Mouse (Mus musculus) hindbrain, embryonic 13.5 days (tissue): Measurements from ENCODE around the gene Mtmr12. TPM values are rescaled to one million over a fixed set of nuclear protein-coding genes. Genes with fewer than 3 reads are reported as not detected.

Experiments used
- ATAC-seq: fragments of 200-750 bp; cut with Nextera tagmentation; 2 replicates; pipeline ENCODE4 v1.8.0; 2017; ENCODE audit warnings: moderate TSS enrichment; ENCODE audit not compliant: low FRiP score
- H3K27ac ChIP-seq: fragments of 300-500 bp; sonication (generic); 2 replicates; pipeline ENCODE4 v1.5.1; 2015; ENCODE audit warnings: inconsistent platforms, mild to moderate bottlenecking, moderate library complexity
- H3K27me3 ChIP-seq: fragments of 300-500 bp; sonication (generic); 2 replicates; pipeline ENCODE4 v1.6.1; 2015; ENCODE audit warnings: mild to moderate bottlenecking, inconsistent platforms
- H3K36me3 ChIP-seq: fragments of 300-500 bp; sonication (generic); 2 replicates; pipeline ENCODE4 v1.6.1; 2015; ENCODE audit warnings: mild to moderate bottlenecking, inconsistent platforms
- H3K4me1 ChIP-seq: fragments of 300-500 bp; sonication (generic); replicated peaks from 2 replicates; pipeline ENCODE4 v1.6.1; 2015; ENCODE audit warnings: inconsistent platforms
- H3K4me2 ChIP-seq: fragments of 300-500 bp; sonication (generic); 2 replicates; pipeline ENCODE4 v1.6.1; 2015; ENCODE audit warnings: inconsistent platforms, mild to moderate bottlenecking, moderate library complexity
- H3K4me3 ChIP-seq: fragments of 300-500 bp; sonication (generic); 2 replicates; pipeline ENCODE4 v1.5.1; 2015; ENCODE audit warnings: mild to moderate bottlenecking, inconsistent platforms
- H3K9ac ChIP-seq: fragments of 300-500 bp; sonication (generic); 2 replicates; pipeline ENCODE4 v1.6.1; 2015; ENCODE audit warnings: mild to moderate bottlenecking, inconsistent platforms
- H3K9me3 ChIP-seq: fragments of 300-500 bp; sonication (generic); 2 replicates; pipeline ENCODE4 v1.6.1; 2016; ENCODE audit warnings: inconsistent platforms
- WGBS: fragments of 180-500 bp; shearing (Covaris S2); methylation state at CpG from one replicate; pipeline ENCODE4 v1.1.7; 2015; 5-methylcytosine and 5-hydroxymethylcytosine counted together
- polyA plus RNA-seq: library from polyadenylated mRNA; unstranded; fragments of >200 nt; fragmentation: Nextera tagmentation; extraction: Ambion mirVana; gene quantifications from 2 replicates; pipeline ENCODE4 v1.2.1, GENCODE M21; 2015

The Mtmr12 gene
- polyA plus RNA-seq, 1 experiment from 2014 or later: 7.7 TPM

DNA sequence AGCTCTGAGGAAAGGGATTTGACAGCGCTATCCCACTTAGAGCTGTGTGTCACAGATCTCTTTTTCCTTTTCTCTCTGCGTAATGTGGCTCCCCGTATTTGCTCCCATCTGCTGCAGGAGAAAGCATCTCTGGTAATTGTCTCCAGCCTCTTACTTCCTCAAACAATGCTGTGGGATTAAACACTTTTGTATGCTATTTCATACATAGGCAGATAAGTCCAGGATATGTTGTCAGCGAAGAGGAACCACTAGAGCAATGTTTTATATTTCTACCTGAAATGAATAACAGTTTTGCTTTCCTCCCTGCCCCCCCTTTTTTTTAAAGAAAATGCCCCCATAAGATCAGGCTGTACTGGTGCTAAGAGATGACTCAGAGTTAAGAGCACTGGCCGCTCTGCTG, 103.7 kb downstream of the Mtmr12 start:
- ATAC-seq: no peak
- no peak overlapping the region for H3K4me2 ChIP-seq
- 97% methylated on average over 5 of the region's 5 CpGs for WGBS
- H3K27me3 ChIP-seq: no peaks in the 10 kb centered on the region
- no peak overlapping the region for H3K4me3 ChIP-seq
- H3K36me3 ChIP-seq: no peaks in the 10 kb centered on the region
- H3K4me1 ChIP-seq: no peaks in the 10 kb centered on the region
- no peaks in the 10 kb centered on the region for H3K9me3 ChIP-seq
- H3K9ac ChIP-seq: no peak overlapping the region
- H3K27ac ChIP-seq: no peak overlapping the region

GRCm38 (mm10) chr15:12310676-12311075, 105.8 kb downstream of the Mtmr12 start:
- no peak for ATAC-seq
- no peaks in the 10 kb centered on the region for H3K4me1 ChIP-seq
- H3K9ac ChIP-seq: no peak overlapping the region
- WGBS: 93% methylated on average over 4 of the region's 4 CpGs
- H3K9me3 ChIP-seq: no peaks in the 10 kb centered on the region
- no peak overlapping the region for H3K27ac ChIP-seq
- H3K27me3 ChIP-seq: no peaks in the 10 kb centered on the region
- H3K36me3 ChIP-seq: no peaks in the 10 kb centered on the region
- no peak overlapping the region for H3K4me3 ChIP-seq
- H3K4me2 ChIP-seq: no peak overlapping the region

GRCm38 (mm10) chr15:12311465-12311864, 106.6 kb downstream of the Mtmr12 start:
- ATAC-seq: no peak
- no peak overlapping the region for H3K9ac ChIP-seq
- no peak overlapping the region for H3K27ac ChIP-seq
- no peaks in the 10 kb centered on the region for H3K9me3 ChIP-seq
- no peaks in the 10 kb centered on the region for H3K27me3 ChIP-seq
- WGBS: 89% methylated on average over 7 of the region's 7 CpGs
- H3K4me2 ChIP-seq: no peak overlapping the region
- H3K4me3 ChIP-seq: no peak overlapping the region
- no peaks in the 10 kb centered on the region for H3K36me3 ChIP-seq
- H3K4me1 ChIP-seq: no peaks in the 10 kb centered on the region

DNA sequence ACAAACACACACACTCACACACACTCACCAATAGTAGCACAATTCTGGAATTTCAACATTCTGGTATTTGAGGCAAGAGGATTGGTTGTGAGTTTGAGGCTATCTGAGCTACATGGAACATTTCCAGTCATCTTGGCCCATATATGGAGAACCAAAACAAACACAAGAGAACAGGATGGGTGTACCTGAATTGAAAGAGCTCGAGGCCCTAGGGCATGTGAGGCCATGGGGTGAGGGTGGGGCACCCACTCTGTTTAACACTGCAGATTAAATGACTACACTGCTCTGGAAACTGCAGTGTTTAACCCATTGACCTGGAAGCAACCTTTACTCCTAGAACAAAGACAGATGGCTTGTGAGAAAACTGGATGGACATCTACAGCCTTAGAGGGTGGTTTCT, 108.4 kb downstream of the Mtmr12 start:
- 28% methylated on average over 1 of the region's 1 CpGs for WGBS
- Histone ChIP-seq H3K9ac (no peak overlapping the region), H3K9me3 (no peaks in the 10 kb centered on the region), H3K4me3 (no peak overlapping the region), H3K36me3 (no peaks in the 10 kb centered on the region), H3K27me3 (peaks cover 3% of the 10 kb centered on the region; the same call in 1 of the 2 replicates), H3K27ac (no peak overlapping the region), H3K4me2 (no peak overlapping the region), H3K4me1 (no peaks in the 10 kb centered on the region)
- no peak for ATAC-seq

GRCm38 (mm10) chr15:12314584-12314983, 109.8 kb downstream of the Mtmr12 start:
- WGBS: 88% methylated on average over 5 of the region's 5 CpGs
- H3K4me2 ChIP-seq: no peak overlapping the region
- no peaks in the 10 kb centered on the region for H3K36me3 ChIP-seq
- H3K27ac ChIP-seq: no peak overlapping the region
- H3K27me3 ChIP-seq: peaks cover 16% of the 10 kb centered on the region
- H3K9ac ChIP-seq: no peak overlapping the region
- no peak overlapping the region for H3K4me3 ChIP-seq
- ATAC-seq: no peak
- no peaks in the 10 kb centered on the region for H3K9me3 ChIP-seq
- no peaks in the 10 kb centered on the region for H3K4me1 ChIP-seq

GRCm38 (mm10) chr15:12315996-12316395, 111.2 kb downstream of the Mtmr12 start:
- no peaks in the 10 kb centered on the region for H3K36me3 ChIP-seq
- no peak overlapping the region for H3K4me3 ChIP-seq
- no peak overlapping the region for H3K27ac ChIP-seq
- WGBS: 72% methylated on average over 2 of the region's 2 CpGs
- H3K9ac ChIP-seq: no peak overlapping the region
- no peak for ATAC-seq
- H3K9me3 ChIP-seq: no peaks in the 10 kb centered on the region
- no peak overlapping the region for H3K4me2 ChIP-seq
- peaks cover 23% of the 10 kb centered on the region for H3K27me3 ChIP-seq
- peaks cover 6% of the 10 kb centered on the region for H3K4me1 ChIP-seq

DNA sequence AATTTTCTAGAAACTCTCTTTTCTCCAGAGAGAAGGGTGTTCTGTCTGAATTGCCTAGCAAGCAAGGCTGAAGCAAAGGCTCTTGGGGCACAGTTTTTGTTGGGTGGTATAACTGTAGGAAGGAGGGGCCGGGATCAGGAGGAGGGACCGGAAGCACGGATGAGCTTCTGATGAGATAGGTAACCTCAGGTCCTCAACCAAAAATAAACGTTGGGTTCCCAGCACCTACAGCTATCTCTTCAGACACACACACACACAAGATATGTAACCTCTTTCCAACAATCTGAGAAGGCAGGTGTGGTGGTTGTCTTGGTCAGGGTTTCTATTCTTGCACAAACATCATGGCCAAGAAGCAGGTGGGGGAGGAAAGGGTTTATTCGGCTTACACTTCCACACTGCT, 112.5 kb downstream of the Mtmr12 start:
- no peak overlapping the region for H3K9ac ChIP-seq
- 83% methylated on average over 5 of the region's 5 CpGs for WGBS
- ATAC-seq: no peak
- peaks cover 7% of the 10 kb centered on the region for H3K4me1 ChIP-seq
- no peak overlapping the region for H3K4me3 ChIP-seq
- H3K27me3 ChIP-seq: peaks cover 23% of the 10 kb centered on the region
- H3K9me3 ChIP-seq: no peaks in the 10 kb centered on the region
- no peaks in the 10 kb centered on the region for H3K36me3 ChIP-seq
- H3K4me2 ChIP-seq: no peak overlapping the region
- H3K27ac ChIP-seq: no peak overlapping the region

- no peak for ATAC-seq
- Histone ChIP-seq H3K4me3 (no peak overlapping the region), H3K36me3 (no peaks in the 10 kb centered on the region), H3K9me3 (no peaks in the 10 kb centered on the region), H3K4me1 (peaks cover 18% of the 10 kb centered on the region), H3K27me3 (peaks cover 23% of the 10 kb centered on the region), H3K4me2 (no peak overlapping the region), H3K9ac (no peak overlapping the region), H3K27ac (no peak overlapping the region)
- 88% methylated on average over 8 of the region's 8 CpGs for WGBS
Observed at GRCm38 (mm10) chr15:12318451-12318850, 113.6 kb downstream of the Mtmr12 start.

DNA sequence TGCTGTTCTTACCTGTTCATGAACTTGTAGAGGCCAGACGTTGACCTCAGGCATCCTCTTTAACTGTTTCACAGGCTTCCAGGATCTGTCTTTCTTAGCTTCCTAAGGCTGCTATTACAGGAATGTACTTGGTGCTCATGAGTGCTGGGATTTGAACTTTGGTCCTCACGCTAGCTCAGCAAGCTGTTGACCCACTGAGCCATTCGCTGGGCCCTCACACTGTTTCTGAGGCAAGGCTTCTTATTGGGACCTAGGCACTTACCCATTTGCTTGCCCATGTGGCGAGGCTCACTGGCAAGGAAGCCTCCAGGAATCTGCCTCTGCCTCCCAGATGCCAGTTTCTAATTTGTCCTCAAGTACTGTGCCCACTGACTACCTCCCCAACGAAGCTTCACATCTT, 115.1 kb downstream of the Mtmr12 start:
- no peak overlapping the region for H3K9ac ChIP-seq
- H3K9me3 ChIP-seq: no peaks in the 10 kb centered on the region
- H3K4me2 ChIP-seq: peak overlapping the region; percentile 74; the same call in 1 of the 2 replicates
- H3K4me3 ChIP-seq: no peak overlapping the region
- 51% methylated on average over 5 of the region's 5 CpGs for WGBS
- H3K27me3 ChIP-seq: peaks cover 23% of the 10 kb centered on the region
- peaks cover 32% of the 10 kb centered on the region for H3K4me1 ChIP-seq
- no peak overlapping the region for H3K27ac ChIP-seq
- no peaks in the 10 kb centered on the region for H3K36me3 ChIP-seq
- no peak for ATAC-seq

DNA sequence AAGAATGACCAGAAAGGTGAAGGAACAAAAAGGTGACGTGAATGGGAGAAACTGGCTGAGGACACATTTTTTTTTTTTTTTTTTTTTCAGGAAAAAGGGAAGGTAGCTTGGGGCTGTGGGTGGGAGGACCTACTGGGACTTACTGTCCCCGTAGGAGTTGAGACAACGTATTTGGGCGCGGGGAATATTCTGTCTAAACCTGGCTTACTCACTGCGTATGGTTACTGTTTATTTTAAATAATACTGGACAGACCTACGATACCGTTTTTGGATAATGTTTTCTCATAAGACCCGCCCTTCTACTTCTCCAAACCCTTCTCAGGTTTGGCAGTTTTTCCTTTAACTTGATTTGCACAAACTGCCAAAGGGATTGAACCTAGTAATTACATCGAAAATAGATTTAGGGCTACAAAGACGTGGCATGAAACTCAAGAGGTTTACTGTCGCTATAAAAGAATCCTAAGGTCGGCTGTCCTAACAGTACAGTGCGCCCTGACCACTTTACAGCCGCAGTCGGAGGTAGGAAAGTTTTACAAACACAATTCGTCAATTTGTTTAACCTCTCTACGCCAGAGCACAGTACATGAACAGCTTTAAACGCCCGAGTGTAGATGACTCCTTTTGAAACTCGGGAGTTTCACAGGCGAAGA, 115.7 kb downstream of the Mtmr12 start:
- Histone ChIP-seq H3K27me3 (peaks cover 23% of the 10 kb centered on the region), H3K36me3 (no peaks in the 10 kb centered on the region), H3K4me3 (peak overlapping the region; percentile 99), H3K9ac (peak overlapping the region; percentile 94), H3K4me1 (peaks cover 35% of the 10 kb centered on the region), H3K9me3 (no peaks in the 10 kb centered on the region), H3K4me2 (peak overlapping the region; percentile 74), H3K27ac (peak overlapping the region; percentile 96; the same call in 1 of the 2 replicates)
- 7% methylated on average over 22 of the region's 22 CpGs for WGBS
- no peak for ATAC-seq

GRCm38 (mm10) chr15:12321091-12321787, 116.4 kb downstream of the Mtmr12 start, which contains the start of gene Golph3:
Gene Golph3, plus strand, starts transcription at chr15:12321450.
- H3K4me2 ChIP-seq: peak within 1 kb of the TSS; percentile 74
- peak within 1 kb of the TSS; percentile 96 for H3K27ac ChIP-seq
- peak; percentile 96 for ATAC-seq
- peak within 1 kb of the TSS; percentile 94 for H3K9ac ChIP-seq
- H3K9me3 ChIP-seq: no peaks in the 10 kb centered on the region
- no peaks in the 10 kb centered on the region for H3K36me3 ChIP-seq
- under 1% methylated on average over 72 of the region's 74 CpGs for WGBS
- peaks cover 37% of the 10 kb centered on the region for H3K4me1 ChIP-seq
- H3K4me3 ChIP-seq: peak within 1 kb of the TSS; percentile 99
- peaks cover 23% of the 10 kb centered on the region for H3K27me3 ChIP-seq

GRCm38 (mm10) chr15:12321788-12322621, 117.2 kb downstream of the Mtmr12 start, which contains the start of gene 1810049J17Rik:
Gene 1810049J17Rik, minus strand, starts transcription at chr15:12321899.
- under 1% methylated on average over 70 of the region's 70 CpGs for WGBS
- H3K4me3 ChIP-seq: peak within 1 kb of the TSS; percentile 99

More at GRCm38 (mm10) chr15:12321788-12322621, 117.2 kb downstream of the Mtmr12 start, which contains the start of gene 1810049J17Rik:
- no peaks in the 10 kb centered on the region for H3K36me3 ChIP-seq
- peak; percentile 23 for ATAC-seq
- H3K27me3 ChIP-seq: peaks cover 23% of the 10 kb centered on the region
- peak within 1 kb of the TSS; percentile 94 for H3K9ac ChIP-seq
- H3K9me3 ChIP-seq: no peaks in the 10 kb centered on the region
- H3K4me2 ChIP-seq: peak within 1 kb of the TSS; percentile 74
- peak within 1 kb of the TSS; percentile 96 for H3K27ac ChIP-seq
- H3K4me1 ChIP-seq: peaks cover 38% of the 10 kb centered on the region
